Mouse (Mus musculus) cerebellum, postnatal 10 days (tissue): Measurements from ENCODE around the gene Adk.

ENCODE experiments used
- DNase-seq, 2 experiments: peaks; one replicate each; pipeline ENCODE4 v3.0.0; 2021; ENCODE audit warnings: mixed read lengths in 2 of 2

Adk gene

GRCm38 (mm10) chr14:21102666-21103203 is 50.4 kb downstream of the Adk start:
- DNase-seq: no peak

GRCm38 (mm10) chr14:21105049-21105448 is 52.7 kb downstream of the Adk start:
- no peak for DNase-seq

GRCm38 (mm10) chr14:21106582-21106981 is 54.2 kb downstream of the Adk start:
- no peak for DNase-seq

- DNase-seq: no peak
Measured at GRCm38 (mm10) chr14:21107551-21107950, 55.2 kb downstream of the Adk start.

GRCm38 (mm10) chr14:21110492-21110891 is 58.1 kb downstream of the Adk start:
- DNase-seq: no peak

- DNase-seq: no peak
Measured at GRCm38 (mm10) chr14:21111500-21111899, 59.1 kb downstream of the Adk start.

GRCm38 (mm10) chr14:21112174-21112573 is 59.8 kb downstream of the Adk start:
- no peak for DNase-seq

- DNase-seq: no peak
Measured at GRCm38 (mm10) chr14:21112742-21113141, 60.4 kb downstream of the Adk start.

- DNase-seq: no peak
Measured at GRCm38 (mm10) chr14:21114339-21114738, 62.0 kb downstream of the Adk start.

GRCm38 (mm10) chr14:21115318-21115717 is 62.9 kb downstream of the Adk start:
- no peak for DNase-seq

GRCm38 (mm10) chr14:21115888-21116460 is 63.6 kb downstream of the Adk start:
- DNase-seq: peak; percentile 19 to 44

- no peak for DNase-seq
Measured at GRCm38 (mm10) chr14:21118095-21118494, 65.7 kb downstream of the Adk start.

- DNase-seq: no peak
Measured at GRCm38 (mm10) chr14:21119653-21120313, 67.4 kb downstream of the Adk start.

- peak; percentile 76 to 84 for DNase-seq
Measured at GRCm38 (mm10) chr14:21120473-21120872, 68.1 kb downstream of the Adk start.

GRCm38 (mm10) chr14:21127215-21127614 is 74.8 kb downstream of the Adk start:
- DNase-seq: no peak

GRCm38 (mm10) chr14:21136906-21137305 is 84.5 kb downstream of the Adk start:
- DNase-seq: peak; percentile 82 to 85

GRCm38 (mm10) chr14:21142603-21143002 is 90.2 kb downstream of the Adk start:
- DNase-seq: no peak

GRCm38 (mm10) chr14:21143406-21144115 is 91.2 kb downstream of the Adk start:
- peak; percentile 69 to 71 for DNase-seq

GRCm38 (mm10) chr14:21147171-21147570 is 94.8 kb downstream of the Adk start:
- no peak for DNase-seq

GRCm38 (mm10) chr14:21150301-21150700 is 97.9 kb downstream of the Adk start:
- no peak for DNase-seq

GRCm38 (mm10) chr14:21152055-21152454 is 99.7 kb downstream of the Adk start:
- DNase-seq: no peak

- DNase-seq: no peak
Measured at GRCm38 (mm10) chr14:21165706-21166105, 113.3 kb downstream of the Adk start.

- no peak for DNase-seq
Measured at GRCm38 (mm10) chr14:21166114-21166513, 113.7 kb downstream of the Adk start.
